Mouse (Mus musculus) heart, adult 2 months (tissue): ENCODE measurements around the gene Adipor1.

Experiments
- CTCF ChIP-seq: fragments of 200-600 bp; IDR thresholded peaks from 2 replicates; pipeline ENCODE4 v1.8.1; 2022; ENCODE audit warnings: antibody characterized with exemption, mild to moderate bottlenecking, moderate library complexity
- POLR2A ChIP-seq: fragments of 200-500 bp; IDR thresholded peaks from 2 replicates; pipeline ENCODE4 v1.6.1; 2011; ENCODE audit warnings: mild to moderate bottlenecking, low read depth, low read length, control low read depth; ENCODE audit not compliant: insufficient read depth

GRCm38 (mm10) chr1:134365491-134365890 lies 49.7 kb upstream of the Adipor1 start:
- no peak for TF ChIP-seq POLR2A
- TF ChIP-seq CTCF, result no peak
